Mouse (Mus musculus): ENCODE measurements around the gene Neil1.

The Neil1 gene

GRCm38 (mm10) chr9:57138507-57138906 lies 9.6 kb downstream of the Neil1 start:
- no peak for DNase-seq

DNA sequence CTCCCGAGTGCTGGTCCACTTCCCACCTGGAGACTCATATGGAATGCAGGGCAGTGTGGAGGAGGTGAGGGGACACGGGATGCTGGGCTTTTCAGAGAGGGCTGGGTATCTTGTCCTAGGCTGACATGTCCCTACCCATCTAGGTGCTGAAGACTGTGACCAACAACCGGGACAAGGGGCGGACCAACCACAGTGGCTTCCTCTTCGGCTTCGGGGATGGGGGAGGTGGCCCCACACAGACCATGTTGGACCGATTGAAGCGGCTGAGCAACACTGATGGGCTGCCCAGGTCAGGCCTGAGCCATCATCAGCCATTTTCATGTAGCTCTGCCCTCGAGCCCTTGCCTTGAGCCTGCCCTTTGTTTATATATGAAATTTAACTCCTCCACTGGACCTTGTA lies 10.3 kb downstream of the Neil1 start:
- no peak for DNase-seq

- no peak for DNase-seq
These were observed 10.9 kb downstream of the Neil1 start for GRCm38 (mm10) chr9:57137246-57137645.

DNA sequence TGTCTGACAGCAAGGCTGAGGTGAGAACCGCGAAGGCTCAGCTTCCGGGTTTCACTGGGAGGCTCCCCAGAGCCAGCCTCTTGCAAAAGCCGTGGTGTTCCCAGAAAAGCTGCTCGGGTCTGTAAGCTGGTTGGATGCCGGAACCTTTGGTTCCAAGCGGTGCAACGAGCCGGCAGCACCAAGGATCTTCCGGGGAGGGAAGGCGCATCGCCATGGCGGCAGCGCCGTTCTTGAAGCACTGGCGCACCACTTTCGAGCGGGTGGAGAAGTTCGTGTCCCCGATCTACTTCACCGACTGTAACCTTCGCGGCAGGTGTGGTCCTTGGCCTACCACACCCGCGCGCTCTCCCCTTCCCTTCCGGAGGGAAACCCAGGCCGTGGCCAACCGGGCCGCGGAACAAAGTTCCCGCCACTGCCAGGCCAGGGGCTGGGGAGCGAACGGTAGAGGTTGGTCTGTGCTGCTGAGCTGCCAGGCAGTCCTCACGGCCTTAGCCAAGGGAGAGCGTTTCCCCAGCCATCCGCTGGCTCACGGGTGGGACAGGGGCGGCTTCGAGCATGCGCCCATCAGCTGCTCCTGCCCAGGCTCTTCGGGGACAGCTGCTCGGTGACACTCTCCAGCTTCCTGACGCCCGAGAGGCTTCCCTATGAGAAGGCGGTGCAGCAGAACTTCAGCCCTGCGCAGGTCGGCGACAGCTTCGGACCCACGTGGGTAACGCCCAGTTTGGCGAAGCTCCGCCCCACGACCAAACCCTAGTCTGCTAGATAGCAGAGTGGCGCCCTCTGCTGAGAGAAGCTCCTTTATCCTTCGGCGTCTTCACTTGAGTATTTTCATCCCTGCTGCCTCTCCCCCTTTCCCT lies 17.3 kb downstream of the Neil1 start, which contains the start of gene Man2c1:
Man2c1 (plus strand) TSS at position 114 of the 857 bp plus-strand sequence.
- peak; percentile 98 for DNase-seq

GRCm38 (mm10) chr9:57129641-57130040 lies 18.5 kb downstream of the Neil1 start:
- DNase-seq, result no peak

- no peak for DNase-seq
These were observed 30.8 kb downstream of the Neil1 start for GRCm38 (mm10) chr9:57117261-57117755.

Data from lung, postnatal 36 days (tissue).